Mouse (Mus musculus) limb, embryonic 12.5 days (tissue): Measurements from ENCODE around the gene Smim14. TPM values are rescaled to one million over a fixed set of nuclear protein-coding genes. Genes with fewer than 3 reads are reported as not detected.

Experiments
- ATAC-seq: fragments of 200-750 bp; cut with Nextera tagmentation; 2 replicates; pipeline ENCODE4 v1.8.0; 2017; ENCODE audit warnings: low read depth, moderate TSS enrichment; ENCODE audit not compliant: insufficient number of reproducible peaks, insufficient read depth, low FRiP score, low TSS enrichment
- H3K27ac ChIP-seq: fragments of 300-500 bp; sonication (generic); 2 replicates; pipeline ENCODE4 v1.5.1; 2016; ENCODE audit warnings: mild to moderate bottlenecking, moderate library complexity
- H3K27me3 ChIP-seq: fragments of 300-500 bp; sonication (generic); 2 replicates; pipeline ENCODE4 v1.6.1; 2016; ENCODE audit warnings: mild to moderate bottlenecking, moderate library complexity
- H3K36me3 ChIP-seq: fragments of 300-500 bp; sonication (generic); 2 replicates; pipeline ENCODE4 v1.6.1; 2016; ENCODE audit warnings: mild to moderate bottlenecking, moderate library complexity
- H3K4me1 ChIP-seq: fragments of 300-500 bp; sonication (generic); replicated peaks from 2 replicates; pipeline ENCODE4 v1.6.1; 2016
- H3K4me2 ChIP-seq: fragments of 300-500 bp; sonication (generic); 2 replicates; pipeline ENCODE4 v1.6.1; 2016; ENCODE audit warnings: mild to moderate bottlenecking, moderate library complexity
- H3K4me3 ChIP-seq: fragments of 300-500 bp; sonication (generic); replicated peaks from 2 replicates; pipeline ENCODE4 v1.5.1; 2016; ENCODE audit warnings: mild to moderate bottlenecking
- H3K9ac ChIP-seq: fragments of 300-500 bp; sonication (generic); replicated peaks from 2 replicates; pipeline ENCODE4 v1.6.1; 2016; ENCODE audit warnings: mild to moderate bottlenecking, moderate library complexity
- H3K9me3 ChIP-seq: fragments of 300-500 bp; sonication (generic); 2 replicates; pipeline ENCODE4 v1.6.1; 2016; ENCODE audit warnings: mild to moderate bottlenecking, moderate library complexity
- WGBS: fragments of 180-500 bp; shearing (Covaris S2); methylation state at CpG from one replicate; pipeline ENCODE4 v1.1.7; 2016; 5-methylcytosine and 5-hydroxymethylcytosine counted together
- polyA plus RNA-seq: library from polyadenylated mRNA; unstranded; fragments of >200 nt; fragmentation: Nextera tagmentation; extraction: Ambion mirVana; gene quantifications from 2 replicates; pipeline ENCODE4 v1.2.1, GENCODE M21; 2016

Smim14 gene
- polyA plus RNA-seq, 1 experiment from 2014 or later, result 116 TPM

- 70% methylated on average over 1 of the region's 1 CpGs for WGBS
- no peak overlapping the region for H3K4me2 ChIP-seq
Measured at GRCm38 (mm10) chr5:65521803-65522202, 15.2 kb downstream of the Smim14 start.

GRCm38 (mm10) chr5:65514635-65515278 is 22.2 kb downstream of the Smim14 start:
- Histone ChIP-seq H3K4me3 (no peak overlapping the region), H3K36me3 (no peaks in the 10 kb centered on the region), H3K9me3 (no peaks in the 10 kb centered on the region), H3K4me2 (no peak overlapping the region), H3K4me1 (no peaks in the 10 kb centered on the region), H3K27ac (no peak overlapping the region), H3K9ac (no peak overlapping the region), H3K27me3 (no peaks in the 10 kb centered on the region)
- no peak for ATAC-seq
- WGBS, result 62% methylated on average over 5 of the region's 5 CpGs

More at GRCm38 (mm10) chr5:65521803-65522202, 15.2 kb downstream of the Smim14 start:
- H3K27me3 ChIP-seq, result no peaks in the 10 kb centered on the region
- H3K4me1 ChIP-seq, result 0 out of 2 replicates have a peak, but pooled peaks cover 3% of the 10 kb centered on the region
- H3K9ac ChIP-seq, result no peak overlapping the region
- no peak overlapping the region for H3K4me3 ChIP-seq
- H3K9me3 ChIP-seq, result no peaks in the 10 kb centered on the region
- no peak for ATAC-seq
- no peaks in the 10 kb centered on the region for H3K36me3 ChIP-seq
- H3K27ac ChIP-seq, result no peak overlapping the region

GRCm38 (mm10) chr5:65513506-65513905 is 23.5 kb downstream of the Smim14 start:
- WGBS, result 76% methylated on average over 3 of the region's 3 CpGs
- H3K4me1 ChIP-seq, result no peaks in the 10 kb centered on the region
- H3K36me3 ChIP-seq, result no peaks in the 10 kb centered on the region
- H3K9ac ChIP-seq, result no peak overlapping the region
- H3K4me3 ChIP-seq, result no peak overlapping the region
- H3K9me3 ChIP-seq, result no peaks in the 10 kb centered on the region
- no peak overlapping the region for H3K27ac ChIP-seq
- H3K27me3 ChIP-seq, result no peaks in the 10 kb centered on the region
- ATAC-seq, result no peak
- H3K4me2 ChIP-seq, result no peak overlapping the region

GRCm38 (mm10) chr5:65508395-65508794 is 28.6 kb downstream of the Smim14 start:
- ATAC-seq, result no peak
- Histone ChIP-seq H3K27me3 (no peaks in the 10 kb centered on the region), H3K4me1 (no peaks in the 10 kb centered on the region), H3K27ac (no peak overlapping the region), H3K9ac (no peak overlapping the region), H3K4me2 (no peak overlapping the region), H3K36me3 (no peaks in the 10 kb centered on the region), H3K4me3 (no peak overlapping the region), H3K9me3 (no peaks in the 10 kb centered on the region)
- WGBS, result 78% methylated on average over 8 of the region's 8 CpGs

- no peaks in the 10 kb centered on the region for H3K36me3 ChIP-seq
- peak overlapping the region; percentile 42 for H3K4me2 ChIP-seq
- no peaks in the 10 kb centered on the region for H3K9me3 ChIP-seq
- no peak for ATAC-seq
- H3K27me3 ChIP-seq, result no peaks in the 10 kb centered on the region
- H3K4me1 ChIP-seq, result no peaks in the 10 kb centered on the region
- H3K4me3 ChIP-seq, result peak overlapping the region; percentile 17; the same call in 1 of the 2 replicates
- WGBS, result 10% methylated on average over 8 of the region's 8 CpGs
- H3K9ac ChIP-seq, result no peak overlapping the region
- H3K27ac ChIP-seq, result no peak overlapping the region
Measured at GRCm38 (mm10) chr5:65505786-65506185, 31.2 kb downstream of the Smim14 start.

GRCm38 (mm10) chr5:65501407-65501806 is 35.6 kb downstream of the Smim14 start:
- Histone ChIP-seq H3K4me3 (no peak overlapping the region), H3K27me3 (no peaks in the 10 kb centered on the region), H3K9ac (no peak overlapping the region), H3K36me3 (no peaks in the 10 kb centered on the region), H3K4me2 (no peak overlapping the region), H3K4me1 (no peaks in the 10 kb centered on the region), H3K27ac (no peak overlapping the region), H3K9me3 (no peaks in the 10 kb centered on the region)
- WGBS, result 85% methylated on average over 9 of the region's 9 CpGs
- no peak for ATAC-seq

GRCm38 (mm10) chr5:65500231-65500630 is 36.8 kb downstream of the Smim14 start:
- H3K9ac ChIP-seq, result no peak overlapping the region
- no peaks in the 10 kb centered on the region for H3K27me3 ChIP-seq
- H3K4me2 ChIP-seq, result no peak overlapping the region
- H3K27ac ChIP-seq, result no peak overlapping the region
- H3K36me3 ChIP-seq, result no peaks in the 10 kb centered on the region
- H3K4me3 ChIP-seq, result no peak overlapping the region
- 84% methylated on average over 7 of the region's 7 CpGs for WGBS
- H3K9me3 ChIP-seq, result no peaks in the 10 kb centered on the region
- no peaks in the 10 kb centered on the region for H3K4me1 ChIP-seq
- ATAC-seq, result no peak

GRCm38 (mm10) chr5:65492716-65493531 is 44.1 kb downstream of the Smim14 start, which contains the start of gene Gm43552:
TSS of gene Gm43552 (minus strand) at chr5:65492833.
- ATAC-seq, result peak; percentile 96

GRCm38 (mm10) chr5:65491767-65492715 is 44.9 kb downstream of the Smim14 start:
- peak overlapping the region; percentile 95 for H3K27ac ChIP-seq
- peak overlapping the region; percentile 77 for H3K4me2 ChIP-seq
- no peaks in the 10 kb centered on the region for H3K9me3 ChIP-seq
- H3K36me3 ChIP-seq, result 0 out of 2 replicates have a peak, but pooled peaks cover 3% of the 10 kb centered on the region
- peak overlapping the region; percentile 94 for H3K9ac ChIP-seq
- H3K4me1 ChIP-seq, result peaks cover 12% of the 10 kb centered on the region; the same call in 1 of the 2 replicates
- H3K27me3 ChIP-seq, result no peaks in the 10 kb centered on the region
- under 1% methylated on average over 57 of the region's 57 CpGs for WGBS
- peak overlapping the region; percentile 95 for H3K4me3 ChIP-seq
- ATAC-seq, result peak; percentile 74

More at GRCm38 (mm10) chr5:65492716-65493531, 44.1 kb downstream of the Smim14 start, which contains the start of gene Gm43552:
- WGBS, result under 1% methylated on average over 69 of the region's 69 CpGs
- Histone ChIP-seq H3K4me1 (peaks cover 12% of the 10 kb centered on the region; the same call in 1 of the 2 replicates), H3K36me3 (0 out of 2 replicates have a peak, but pooled peaks cover 3% of the 10 kb centered on the region), H3K9me3 (no peaks in the 10 kb centered on the region), H3K27me3 (no peaks in the 10 kb centered on the region), H3K9ac (peak within 1 kb of the TSS; percentile 94), H3K4me2 (peak within 1 kb of the TSS; percentile 77), H3K4me3 (peak within 1 kb of the TSS; percentile 95), H3K27ac (peak within 1 kb of the TSS; percentile 95)

- Histone ChIP-seq H3K36me3 (0 out of 2 replicates have a peak, but pooled peaks cover 3% of the 10 kb centered on the region), H3K27me3 (no peaks in the 10 kb centered on the region), H3K4me1 (peaks cover 12% of the 10 kb centered on the region; the same call in 1 of the 2 replicates), H3K27ac (no peak overlapping the region), H3K4me3 (no peak overlapping the region), H3K4me2 (no peak overlapping the region), H3K9me3 (no peaks in the 10 kb centered on the region), H3K9ac (no peak overlapping the region)
- no peak for ATAC-seq
- WGBS, result 79% methylated on average over 4 of the region's 4 CpGs
Measured at GRCm38 (mm10) chr5:65489830-65490229, 47.2 kb downstream of the Smim14 start.
